Mouse (Mus musculus) kidney, embryonic 16.5 days (tissue): ENCODE measurements around the gene Ubqln1. TPM values are rescaled to one million over a fixed set of nuclear protein-coding genes. Genes with fewer than 3 reads are reported as not detected.

Experiments
- ATAC-seq: fragments of 200-750 bp; cut with Nextera tagmentation; 2 replicates; pipeline ENCODE4 v1.8.0; 2017; ENCODE audit warnings: moderate TSS enrichment; ENCODE audit not compliant: low FRiP score, low TSS enrichment
- H3K27ac ChIP-seq: fragments of 300-500 bp; sonication (generic); 2 replicates; pipeline ENCODE4 v1.5.1; 2014; ENCODE audit warnings: low read length
- H3K27me3 ChIP-seq: fragments of 300-500 bp; sonication (generic); 2 replicates; pipeline ENCODE4 v1.6.1; 2014; ENCODE audit warnings: low read length, control low read depth, mixed read lengths; ENCODE audit not compliant: insufficient read depth
- H3K36me3 ChIP-seq: fragments of 300-500 bp; sonication (generic); 2 replicates; pipeline ENCODE4 v1.6.1; 2014; ENCODE audit warnings: low read length, control low read depth, mixed read lengths; ENCODE audit not compliant: insufficient read depth
- H3K4me1 ChIP-seq: fragments of 300-500 bp; sonication (generic); 2 replicates; pipeline ENCODE4 v1.6.1; 2014; ENCODE audit warnings: low read length, control low read depth, mixed read lengths; ENCODE audit not compliant: insufficient read depth
- H3K4me2 ChIP-seq: fragments of 300-500 bp; sonication (generic); replicated peaks from 2 replicates; pipeline ENCODE4 v1.6.1; 2014; ENCODE audit warnings: low read depth, low read length
- H3K4me3 ChIP-seq: fragments of 300-500 bp; sonication (generic); 2 replicates; pipeline ENCODE4 v1.5.1; 2014; ENCODE audit warnings: mild to moderate bottlenecking, low read length
- H3K9ac ChIP-seq: fragments of 300-500 bp; sonication (generic); replicated peaks from 2 replicates; pipeline ENCODE4 v1.6.1; 2014; ENCODE audit warnings: low read length
- H3K9me3 ChIP-seq: fragments of 300-500 bp; sonication (generic); 2 replicates; pipeline ENCODE4 v1.6.1; 2016; ENCODE audit warnings: low read length, control low read depth
- WGBS: fragments of 180-500 bp; shearing (Covaris S2); extraction: QIAGEN DNeasy Blood & Tissue Kit; methylation state at CpG from one replicate; pipeline ENCODE4 v1.1.7; 2014; 5-methylcytosine and 5-hydroxymethylcytosine counted together
- polyA plus RNA-seq: library from polyadenylated mRNA; unstranded; fragments of >200 nt; fragmentation: Nextera tagmentation; extraction: Ambion mirVana; gene quantifications from 2 replicates; pipeline ENCODE4 v1.2.1, GENCODE M21; 2015

Ubqln1 gene
- polyA plus RNA-seq: 103 and 104 TPM in 2 replicates

- Histone ChIP-seq H3K27ac (peak within 1 kb of the TSS; percentile 85), H3K9ac (peak within 1 kb of the TSS; percentile 99), H3K4me2 (peak within 1 kb of the TSS; percentile 88), H3K4me1 (peaks cover 36% of the 10 kb centered on the region), H3K27me3 (no peaks in the 10 kb centered on the region), H3K36me3 (no peaks in the 10 kb centered on the region), H3K9me3 (no peaks in the 10 kb centered on the region), H3K4me3 (peak within 1 kb of the TSS; percentile 97)
- ATAC-seq: peak; percentile 93
- WGBS: 2% methylated on average over 50 of the region's 62 CpGs
Measured at GRCm38 (mm10) chr13:58215592-58216341, at the start of gene Ubqln1. Ubqln1 (minus strand) TSS chr13:58215653.

GRCm38 (mm10) chr13:58263546-58263945 is 48.1 kb upstream of the Ubqln1 start:
- no peak overlapping the region for H3K27ac ChIP-seq
- no peaks in the 10 kb centered on the region for H3K27me3 ChIP-seq
- H3K9ac ChIP-seq: no peak overlapping the region
- H3K36me3 ChIP-seq: peaks cover 6% of the 10 kb centered on the region; the same call in 1 of the 2 replicates
- no peak for ATAC-seq
- H3K9me3 ChIP-seq: no peaks in the 10 kb centered on the region
- H3K4me2 ChIP-seq: no peak overlapping the region
- 88% methylated on average over 8 of the region's 8 CpGs for WGBS
- no peaks in the 10 kb centered on the region for H3K4me1 ChIP-seq
- no peak overlapping the region for H3K4me3 ChIP-seq

- no peaks in the 10 kb centered on the region for H3K27me3 ChIP-seq
- H3K4me3 ChIP-seq: no peak overlapping the region
- no peak for ATAC-seq
- no peak overlapping the region for H3K27ac ChIP-seq
- H3K4me2 ChIP-seq: no peak overlapping the region
- H3K36me3 ChIP-seq: peaks cover 6% of the 10 kb centered on the region; the same call in 1 of the 2 replicates
- no peaks in the 10 kb centered on the region for H3K9me3 ChIP-seq
- 84% methylated on average over 4 of the region's 4 CpGs for WGBS
- no peak overlapping the region for H3K9ac ChIP-seq
- H3K4me1 ChIP-seq: no peaks in the 10 kb centered on the region
Measured at GRCm38 (mm10) chr13:58261674-58262073, 46.2 kb upstream of the Ubqln1 start.

GRCm38 (mm10) chr13:58253268-58253667 is 37.8 kb upstream of the Ubqln1 start:
- no peak overlapping the region for H3K27ac ChIP-seq
- 89% methylated on average over 1 of the region's 1 CpGs for WGBS
- peaks cover 15% of the 10 kb centered on the region for H3K36me3 ChIP-seq
- no peak overlapping the region for H3K4me2 ChIP-seq
- no peak for ATAC-seq
- no peaks in the 10 kb centered on the region for H3K4me1 ChIP-seq
- H3K4me3 ChIP-seq: no peak overlapping the region
- no peak overlapping the region for H3K9ac ChIP-seq
- no peaks in the 10 kb centered on the region for H3K27me3 ChIP-seq
- no peaks in the 10 kb centered on the region for H3K9me3 ChIP-seq

GRCm38 (mm10) chr13:58248957-58249356 is 33.5 kb upstream of the Ubqln1 start:
- H3K9me3 ChIP-seq: no peaks in the 10 kb centered on the region
- no peaks in the 10 kb centered on the region for H3K4me1 ChIP-seq
- no peaks in the 10 kb centered on the region for H3K27me3 ChIP-seq
- ATAC-seq: no peak
- H3K36me3 ChIP-seq: peaks cover 4% of the 10 kb centered on the region; the same call in 1 of the 2 replicates
- WGBS: 89% methylated on average over 5 of the region's 5 CpGs
- H3K27ac ChIP-seq: no peak overlapping the region
- no peak overlapping the region for H3K4me2 ChIP-seq
- H3K9ac ChIP-seq: no peak overlapping the region
- H3K4me3 ChIP-seq: no peak overlapping the region

GRCm38 (mm10) chr13:58236536-58236935 is 21.1 kb upstream of the Ubqln1 start:
- 77% methylated on average over 7 of the region's 7 CpGs for WGBS
- H3K4me1 ChIP-seq: no peaks in the 10 kb centered on the region
- no peak for ATAC-seq
- H3K9me3 ChIP-seq: no peaks in the 10 kb centered on the region
- H3K9ac ChIP-seq: no peak overlapping the region
- peaks cover 7% of the 10 kb centered on the region; the same call in 1 of the 2 replicates for H3K36me3 ChIP-seq
- no peak overlapping the region for H3K4me2 ChIP-seq
- no peak overlapping the region for H3K4me3 ChIP-seq
- no peak overlapping the region for H3K27ac ChIP-seq
- H3K27me3 ChIP-seq: no peaks in the 10 kb centered on the region

- H3K27ac ChIP-seq: no peak overlapping the region
- no peaks in the 10 kb centered on the region for H3K36me3 ChIP-seq
- WGBS: 54% methylated on average over 5 of the region's 5 CpGs
Measured at GRCm38 (mm10) chr13:58232611-58233010, 17.2 kb upstream of the Ubqln1 start.

GRCm38 (mm10) chr13:58232070-58232469 is 16.6 kb upstream of the Ubqln1 start:
- 90% methylated on average over 8 of the region's 8 CpGs for WGBS

More at GRCm38 (mm10) chr13:58232611-58233010, 17.2 kb upstream of the Ubqln1 start:
- no peak overlapping the region for H3K4me2 ChIP-seq
- H3K9ac ChIP-seq: no peak overlapping the region
- H3K4me3 ChIP-seq: no peak overlapping the region
- H3K9me3 ChIP-seq: no peaks in the 10 kb centered on the region
- ATAC-seq: no peak
- no peaks in the 10 kb centered on the region for H3K27me3 ChIP-seq
- no peaks in the 10 kb centered on the region for H3K4me1 ChIP-seq

GRCm38 (mm10) chr13:58228624-58229023 is 13.2 kb upstream of the Ubqln1 start:
- H3K27ac ChIP-seq: no peak overlapping the region
- no peaks in the 10 kb centered on the region for H3K36me3 ChIP-seq
- ATAC-seq: no peak
- no peaks in the 10 kb centered on the region for H3K4me1 ChIP-seq
- H3K4me3 ChIP-seq: no peak overlapping the region
- WGBS: 80% methylated on average over 2 of the region's 2 CpGs
- no peaks in the 10 kb centered on the region for H3K9me3 ChIP-seq
- no peaks in the 10 kb centered on the region for H3K27me3 ChIP-seq
- no peak overlapping the region for H3K9ac ChIP-seq
- no peak overlapping the region for H3K4me2 ChIP-seq

More at GRCm38 (mm10) chr13:58232070-58232469, 16.6 kb upstream of the Ubqln1 start:
- H3K27me3 ChIP-seq: no peaks in the 10 kb centered on the region
- H3K27ac ChIP-seq: no peak overlapping the region
- no peaks in the 10 kb centered on the region for H3K9me3 ChIP-seq
- no peak overlapping the region for H3K9ac ChIP-seq
- ATAC-seq: no peak
- H3K36me3 ChIP-seq: no peaks in the 10 kb centered on the region
- no peaks in the 10 kb centered on the region for H3K4me1 ChIP-seq
- no peak overlapping the region for H3K4me2 ChIP-seq
- H3K4me3 ChIP-seq: no peak overlapping the region

- Histone ChIP-seq H3K27ac (no peak overlapping the region), H3K9me3 (no peaks in the 10 kb centered on the region), H3K27me3 (no peaks in the 10 kb centered on the region), H3K9ac (no peak overlapping the region), H3K36me3 (no peaks in the 10 kb centered on the region), H3K4me3 (no peak overlapping the region), H3K4me1 (no peaks in the 10 kb centered on the region), H3K4me2 (no peak overlapping the region)
- no peak for ATAC-seq
- WGBS: 68% methylated on average over 7 of the region's 8 CpGs
Measured at GRCm38 (mm10) chr13:58225694-58226093, 10.2 kb upstream of the Ubqln1 start.
